ENCODE assay signal across 15 mouse cellular contexts in genomic region chr17:29678526-29678925, GRCm38 (mm10).
"Had no signal": no experiment of that assay in that cellular context is flagged by ENCODE, and none has a peak within 500 bp of the region (broad histone marks: within the 10 kb centered on the region; RNA-seq: fewer than 3 reads in every experiment).

No protein-coding gene starts in this region.

- H3K27ac ChIP-seq: kidney, embryonic 15.5 days; limb, embryonic 15.5 days; liver, embryonic 13.5 days; midbrain, embryonic 10.5 days; neural tube, embryonic 13.5 days; stomach, embryonic 15.5 days had no signal

- DNase-seq: kidney, adult 2 months; kidney, postnatal 36 days; layer of hippocampus, adult 9-11 months; layer of hippocampus, postnatal 36 days; liver, embryonic 13.5 days; lung, postnatal 14 days; thymus, adult 2 months; thymus, postnatal 36 days had no signal

- H3K27me3 ChIP-seq: kidney, embryonic 15.5 days; limb, embryonic 15.5 days; liver, embryonic 13.5 days; neural tube, embryonic 13.5 days; stomach, embryonic 15.5 days had no signal

- H3K9me3 ChIP-seq: kidney, embryonic 15.5 days; limb, embryonic 15.5 days; liver, embryonic 13.5 days; midbrain, embryonic 10.5 days; neural tube, embryonic 13.5 days; stomach, embryonic 15.5 days had no signal

- H3K4me3 ChIP-seq: kidney, embryonic 15.5 days; limb, embryonic 15.5 days; liver, embryonic 13.5 days; midbrain, embryonic 10.5 days; neural tube, embryonic 13.5 days; stomach, embryonic 15.5 days had no signal

- H3K4me2 ChIP-seq: kidney, embryonic 15.5 days; limb, embryonic 15.5 days; liver, embryonic 13.5 days; neural tube, embryonic 13.5 days; stomach, embryonic 15.5 days had no signal

- H3K9ac ChIP-seq: kidney, embryonic 15.5 days; limb, embryonic 15.5 days; liver, embryonic 13.5 days; neural tube, embryonic 13.5 days; stomach, embryonic 15.5 days had no signal

- ATAC-seq: intestine, embryonic 16.5 days; midbrain, embryonic 16.5 days had no signal

- H3K4me1 ChIP-seq: limb, embryonic 15.5 days; midbrain, embryonic 10.5 days had no signal
